Mouse (Mus musculus): ENCODE data around the gene Tom1l2. TPM values are rescaled to one million over a fixed set of nuclear protein-coding genes. Genes with fewer than 3 reads are reported as not detected.

Tom1l2 gene
- polyA plus RNA-seq, 1 experiment = 27.4 TPM

GRCm38 (mm10) chr11:60277771-60278170, 74.9 kb downstream of the Tom1l2 start:
- no peak overlapping the region for H3K4me2 ChIP-seq (ENCODE audit: low read depth)
- no peaks in the 10 kb centered on the region for H3K79me2 ChIP-seq (ENCODE audit: control insufficient read depth, insufficient read depth)
- H3ac ChIP-seq (ENCODE audit: control insufficient read depth, insufficient read length) = no peak overlapping the region
- no peak for TF ChIP-seq USF1 (IDR thresholded peaks at IDR 0.05; ENCODE audit: low read depth)
- no peak for TF ChIP-seq TCF3 (IDR thresholded peaks at IDR 0.05; ENCODE audit: insufficient read length, low read depth)
- no peak for TF ChIP-seq MAX (IDR thresholded peaks at IDR 0.05; ENCODE audit: low read depth)
- TF ChIP-seq TCF12 (IDR thresholded peaks at IDR 0.05; ENCODE audit: insufficient read depth, poor library complexity, severe bottlenecking) = no peak
- TF ChIP-seq MYOD1 (IDR thresholded peaks at IDR 0.05; ENCODE audit: control insufficient read depth in 1 of 3, insufficient read length in 2 of 3, low read depth in 2 of 3) = no peak
- TF ChIP-seq MYOG (IDR thresholded peaks at IDR 0.05; ENCODE audit: control insufficient read depth in 1 of 3, insufficient read depth in 1 of 3, insufficient read length in 2 of 3, low read depth in 2 of 3) = no peak
- no peak for TF ChIP-seq POLR2A (IDR thresholded peaks at IDR 0.05; ENCODE audit: insufficient read length, low read depth)
- no peak for TF ChIP-seq SRF (IDR thresholded peaks at IDR 0.05; ENCODE audit: control insufficient read depth, insufficient read length, low read depth)
- TF ChIP-seq E2F4 (IDR thresholded peaks at IDR 0.05; ENCODE audit: insufficient read depth) = no peak
- no peak for TF ChIP-seq REST (IDR thresholded peaks at IDR 0.05; ENCODE audit: insufficient read depth, insufficient read length)
- TF ChIP-seq CEBPB (IDR thresholded peaks at IDR 0.05; ENCODE audit: insufficient read depth, poor library complexity, severe bottlenecking) = no peak
- no peak for TF ChIP-seq POLR2AphosphoS2 (IDR thresholded peaks at IDR 0.05; ENCODE audit: insufficient read length, low read depth)
- H3K36me3 ChIP-seq (ENCODE audit: control insufficient read depth, insufficient read depth) = no peaks in the 10 kb centered on the region
- no peak overlapping the region for H3K4me3 ChIP-seq
- H3K27me3 ChIP-seq (ENCODE audit: control insufficient read depth, insufficient read depth, insufficient read length) = no peaks in the 10 kb centered on the region

- no peak overlapping the region for H3K4me3 ChIP-seq
- no peaks in the 10 kb centered on the region for H3K79me2 ChIP-seq (ENCODE audit: control insufficient read depth, insufficient read depth)
- H3K4me2 ChIP-seq (ENCODE audit: low read depth) = no peak overlapping the region
- no peak overlapping the region for H3ac ChIP-seq (ENCODE audit: control insufficient read depth, insufficient read length)
- H3K36me3 ChIP-seq (ENCODE audit: control insufficient read depth, insufficient read depth) = no peaks in the 10 kb centered on the region
- no peaks in the 10 kb centered on the region for H3K27me3 ChIP-seq (ENCODE audit: control insufficient read depth, insufficient read depth, insufficient read length)
- TF ChIP-seq MYOG (IDR thresholded peaks at IDR 0.05; ENCODE audit: control insufficient read depth in 1 of 3, insufficient read depth in 1 of 3, insufficient read length in 2 of 3, low read depth in 2 of 3) (no peak), SRF (IDR thresholded peaks at IDR 0.05; ENCODE audit: control insufficient read depth, insufficient read length, low read depth) (no peak)
Observed at GRCm38 (mm10) chr11:60277164-60277740, 75.5 kb downstream of the Tom1l2 start.

DNA sequence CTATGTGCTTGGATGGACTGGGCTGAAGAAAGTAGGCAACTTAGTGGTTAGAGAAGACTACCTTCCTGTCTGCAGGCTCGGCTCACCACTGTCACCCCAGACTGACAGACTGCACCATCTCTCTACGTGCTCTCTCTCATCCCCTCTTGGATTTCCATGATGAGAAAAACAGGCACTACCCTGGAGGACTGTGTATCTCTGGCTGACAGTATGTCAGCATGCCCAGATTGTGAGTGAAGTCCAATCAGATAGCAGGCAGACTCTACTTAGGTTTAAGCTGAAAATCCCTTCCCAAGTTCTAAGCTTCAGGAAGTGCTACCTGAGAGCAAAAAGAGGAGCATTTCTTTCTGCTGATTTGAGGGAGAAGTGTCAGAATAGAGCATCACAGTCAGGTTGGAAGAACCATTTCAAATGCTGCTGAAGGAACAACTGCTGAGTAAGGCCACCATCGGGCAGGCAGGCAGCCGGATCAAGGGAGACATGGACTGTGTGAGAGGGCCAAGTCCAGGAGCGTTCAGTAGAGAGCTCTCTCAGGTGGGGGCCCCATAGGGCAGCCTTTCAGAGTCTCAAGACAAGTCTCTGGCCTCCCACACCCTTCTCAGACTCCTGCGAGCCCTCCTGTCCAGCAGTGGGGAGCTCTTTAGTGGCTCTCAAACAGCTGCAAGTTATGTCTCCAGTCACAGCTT, 76.2 kb downstream of the Tom1l2 start:
- no peak overlapping the region for H3K4me3 ChIP-seq
- no peaks in the 10 kb centered on the region for H3K36me3 ChIP-seq (ENCODE audit: control insufficient read depth, insufficient read depth)
- H3ac ChIP-seq (ENCODE audit: control insufficient read depth, insufficient read length) = no peak overlapping the region
- H3K4me2 ChIP-seq (ENCODE audit: low read depth) = no peak overlapping the region
- H3K27me3 ChIP-seq (ENCODE audit: control insufficient read depth, insufficient read depth, insufficient read length) = no peaks in the 10 kb centered on the region
- no peaks in the 10 kb centered on the region for H3K79me2 ChIP-seq (ENCODE audit: control insufficient read depth, insufficient read depth)
- TF ChIP-seq TCF12 (IDR thresholded peaks at IDR 0.05; ENCODE audit: insufficient read depth, poor library complexity, severe bottlenecking) (no peak), POLR2A (IDR thresholded peaks at IDR 0.05; ENCODE audit: insufficient read length, low read depth) (no peak), USF1 (IDR thresholded peaks at IDR 0.05; ENCODE audit: low read depth) (no peak), MYOD1 (IDR thresholded peaks at IDR 0.05; ENCODE audit: control insufficient read depth in 1 of 3, insufficient read length in 2 of 3, low read depth in 2 of 3) (no peak), CEBPB (IDR thresholded peaks at IDR 0.05; ENCODE audit: insufficient read depth, poor library complexity, severe bottlenecking) (no peak), REST (IDR thresholded peaks at IDR 0.05; ENCODE audit: insufficient read depth, insufficient read length) (no peak), POLR2AphosphoS2 (IDR thresholded peaks at IDR 0.05; ENCODE audit: insufficient read length, low read depth) (no peak), SRF (IDR thresholded peaks at IDR 0.05; ENCODE audit: control insufficient read depth, insufficient read length, low read depth) (no peak), TCF3 (IDR thresholded peaks at IDR 0.05; ENCODE audit: insufficient read length, low read depth) (no peak), MAX (IDR thresholded peaks at IDR 0.05; ENCODE audit: low read depth) (no peak)

- Histone ChIP-seq H3K27me3 (ENCODE audit: control insufficient read depth, insufficient read depth, insufficient read length) (no peaks in the 10 kb centered on the region), H3K36me3 (ENCODE audit: control insufficient read depth, insufficient read depth) (no peaks in the 10 kb centered on the region), H3ac (ENCODE audit: control insufficient read depth, insufficient read length) (no peak overlapping the region), H3K79me2 (ENCODE audit: control insufficient read depth, insufficient read depth) (no peaks in the 10 kb centered on the region), H3K4me2 (ENCODE audit: low read depth) (peak overlapping the region; percentile 13), H3K4me3 (no peak overlapping the region)
- TF ChIP-seq CEBPB (IDR thresholded peaks at IDR 0.05; ENCODE audit: insufficient read depth, poor library complexity, severe bottlenecking) (no peak), E2F4 (IDR thresholded peaks at IDR 0.05; ENCODE audit: insufficient read depth) (no peak), TCF3 (IDR thresholded peaks at IDR 0.05; ENCODE audit: insufficient read length, low read depth) (no peak), USF1 (IDR thresholded peaks at IDR 0.05; ENCODE audit: low read depth) (no peak), MYOD1 (IDR thresholded peaks at IDR 0.05; ENCODE audit: control insufficient read depth in 1 of 3, insufficient read length in 2 of 3, low read depth in 2 of 3) (no peak), POLR2A (IDR thresholded peaks at IDR 0.05; ENCODE audit: insufficient read length, low read depth) (no peak), POLR2AphosphoS2 (IDR thresholded peaks at IDR 0.05; ENCODE audit: insufficient read length, low read depth) (no peak), SRF (IDR thresholded peaks at IDR 0.05; ENCODE audit: control insufficient read depth, insufficient read length, low read depth) (no peak), MAX (IDR thresholded peaks at IDR 0.05; ENCODE audit: low read depth) (no peak)
Observed at GRCm38 (mm10) chr11:60273273-60273805, 79.4 kb downstream of the Tom1l2 start.

DNA sequence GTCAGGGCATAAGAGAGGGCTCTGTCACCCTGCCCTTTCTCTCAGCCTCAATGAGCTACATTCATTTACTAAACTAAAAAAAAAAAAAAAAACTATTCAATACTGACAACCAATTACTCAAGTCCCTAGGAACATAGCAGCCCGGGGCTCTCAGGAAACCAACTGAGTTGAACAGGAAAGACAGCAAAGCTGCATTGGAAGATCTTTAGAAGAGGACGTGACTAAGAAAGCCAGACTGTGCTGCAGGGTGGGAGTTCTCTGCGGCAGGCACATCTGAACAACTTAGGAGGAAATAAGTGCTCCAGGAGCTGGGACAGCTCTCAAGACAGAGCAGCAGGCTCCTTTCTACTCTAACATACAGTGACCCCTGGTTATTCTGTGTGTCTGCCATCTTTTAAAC, 84.1 kb downstream of the Tom1l2 start:
- Histone ChIP-seq H3K27me3 (ENCODE audit: control insufficient read depth, insufficient read depth, insufficient read length) (no peaks in the 10 kb centered on the region), H3K4me2 (ENCODE audit: low read depth) (no peak overlapping the region), H3K36me3 (ENCODE audit: control insufficient read depth, insufficient read depth) (peaks cover 3% of the 10 kb centered on the region), H3K79me2 (ENCODE audit: control insufficient read depth, insufficient read depth) (no peaks in the 10 kb centered on the region), H3K4me3 (no peak overlapping the region), H3ac (ENCODE audit: control insufficient read depth, insufficient read length) (no peak overlapping the region)
- TF ChIP-seq TCF3 (IDR thresholded peaks at IDR 0.05; ENCODE audit: insufficient read length, low read depth) = no peak
- no peak for TF ChIP-seq MYOG (IDR thresholded peaks at IDR 0.05; ENCODE audit: control insufficient read depth in 1 of 3, insufficient read depth in 1 of 3, insufficient read length in 2 of 3, low read depth in 2 of 3)
- no peak for TF ChIP-seq REST (IDR thresholded peaks at IDR 0.05; ENCODE audit: insufficient read depth, insufficient read length)
- TF ChIP-seq POLR2AphosphoS2 (IDR thresholded peaks at IDR 0.05; ENCODE audit: insufficient read length, low read depth) = no peak
- no peak for TF ChIP-seq SRF (IDR thresholded peaks at IDR 0.05; ENCODE audit: control insufficient read depth, insufficient read length, low read depth)
- TF ChIP-seq POLR2A (IDR thresholded peaks at IDR 0.05; ENCODE audit: insufficient read length, low read depth) = no peak
- TF ChIP-seq E2F4 (IDR thresholded peaks at IDR 0.05; ENCODE audit: insufficient read depth) = no peak
- TF ChIP-seq CEBPB (IDR thresholded peaks at IDR 0.05; ENCODE audit: insufficient read depth, poor library complexity, severe bottlenecking) = no peak
- TF ChIP-seq MYOD1 (IDR thresholded peaks at IDR 0.05; ENCODE audit: control insufficient read depth in 1 of 3, insufficient read length in 2 of 3, low read depth in 2 of 3) = no peak
- TF ChIP-seq MAX (IDR thresholded peaks at IDR 0.05; ENCODE audit: low read depth) = no peak
- no peak for TF ChIP-seq TCF12 (IDR thresholded peaks at IDR 0.05; ENCODE audit: insufficient read depth, poor library complexity, severe bottlenecking)
- TF ChIP-seq USF1 (IDR thresholded peaks at IDR 0.05; ENCODE audit: low read depth) = no peak
